Mouse (Mus musculus) right cerebral cortex, adult 2 months (tissue): ENCODE measurements at regions not wholly inside any gene's neighbourhood (a gene's known extent, or its start where the extent isn't known, plus 50 kb on each side); places are given as distances from the start of the nearest gene placed in this dataset.

Experiments used
- DNase-seq, 2 experiments: peaks; one replicate each; pipeline ENCODE4 v3.0.0; 2021 to 2022; ENCODE audit warnings: low spot score in 2 of 2

GRCm38 (mm10) chr15:97461060-97461459, 214.0 kb upstream of the Amigo2 start:
- DNase-seq = no peak

GRCm38 (mm10) chr15:97460360-97460719, 213.3 kb upstream of the Amigo2 start:
- DNase-seq = no peak

- no peak for DNase-seq
These were observed 212.7 kb upstream of the Amigo2 start for GRCm38 (mm10) chr15:97459606-97460359.

GRCm38 (mm10) chr15:97458748-97459221, 211.7 kb upstream of the Amigo2 start:
- no peak for DNase-seq

GRCm38 (mm10) chr15:97458139-97458747, 211.2 kb upstream of the Amigo2 start:
- DNase-seq = no peak

GRCm38 (mm10) chr15:97457468-97457867, 210.4 kb upstream of the Amigo2 start:
- no peak for DNase-seq

- DNase-seq = no peak
These were observed 209.9 kb upstream of the Amigo2 start for GRCm38 (mm10) chr15:97456991-97457390.

- no peak for DNase-seq
These were observed 208.6 kb upstream of the Amigo2 start for GRCm38 (mm10) chr15:97455672-97456071.

GRCm38 (mm10) chr15:97449724-97450123, 202.6 kb upstream of the Amigo2 start:
- no peak for DNase-seq

GRCm38 (mm10) chr15:97449001-97449400, 201.9 kb upstream of the Amigo2 start:
- no peak for DNase-seq

- DNase-seq = peak; percentile 8 to 14
These were observed 201.3 kb upstream of the Amigo2 start for GRCm38 (mm10) chr15:97448243-97448880.

- no peak for DNase-seq
These were observed 199.1 kb upstream of the Amigo2 start for GRCm38 (mm10) chr15:97446181-97446580.

- DNase-seq = no peak
These were observed 191.2 kb upstream of the Amigo2 start for GRCm38 (mm10) chr15:97438235-97438760.
